Mouse (Mus musculus) limb, embryonic 15.5 days (tissue): Measurements from ENCODE around the gene Ly86. TPM values are rescaled to one million over a fixed set of nuclear protein-coding genes. Genes with fewer than 3 reads are reported as not detected.

Source experiments
- ATAC-seq: fragments of 200-750 bp; cut with Nextera tagmentation; 2 replicates; pipeline ENCODE4 v1.8.0; 2017; ENCODE audit warnings: low read depth, moderate TSS enrichment; ENCODE audit not compliant: insufficient number of reproducible peaks, low FRiP score, low TSS enrichment
- H3K27ac ChIP-seq: fragments of 300-500 bp; sonication (generic); 2 replicates; pipeline ENCODE4 v1.5.1; 2015; ENCODE audit warnings: moderate library complexity, mild to moderate bottlenecking, inconsistent platforms
- H3K27me3 ChIP-seq: fragments of 300-500 bp; sonication (generic); 2 replicates; pipeline ENCODE4 v1.6.1; 2015; ENCODE audit warnings: inconsistent platforms
- H3K36me3 ChIP-seq: fragments of 300-500 bp; sonication (generic); 2 replicates; pipeline ENCODE4 v1.6.1; 2015; ENCODE audit warnings: inconsistent platforms
- H3K4me1 ChIP-seq: fragments of 300-500 bp; sonication (generic); 2 replicates; pipeline ENCODE4 v1.6.1; 2015; ENCODE audit warnings: inconsistent platforms
- H3K4me2 ChIP-seq: fragments of 300-500 bp; sonication (generic); 2 replicates; pipeline ENCODE4 v1.6.1; 2015; ENCODE audit warnings: mild to moderate bottlenecking, inconsistent platforms
- H3K4me3 ChIP-seq: fragments of 300-500 bp; sonication (generic); 2 replicates; pipeline ENCODE4 v1.5.1; 2015; ENCODE audit warnings: mild to moderate bottlenecking, inconsistent platforms
- H3K9ac ChIP-seq: fragments of 300-500 bp; sonication (generic); 2 replicates; pipeline ENCODE4 v1.6.1; 2015; ENCODE audit warnings: inconsistent platforms
- H3K9me3 ChIP-seq: fragments of 300-500 bp; sonication (generic); 2 replicates; pipeline ENCODE4 v1.6.1; 2016; ENCODE audit warnings: inconsistent platforms
- WGBS: fragments of 180-500 bp; shearing (Covaris S2); methylation state at CpG from one replicate; pipeline ENCODE4 v1.1.7; 2015; 5-methylcytosine and 5-hydroxymethylcytosine counted together
- polyA plus RNA-seq: library from polyadenylated mRNA; unstranded; fragments of >200 nt; fragmentation: Nextera tagmentation; extraction: Ambion mirVana; gene quantifications from 2 replicates; pipeline ENCODE4 v1.2.1, GENCODE M21; 2015

Ly86 gene
- polyA plus RNA-seq, 1 experiment from 2014 or later = 17.8 TPM

DNA sequence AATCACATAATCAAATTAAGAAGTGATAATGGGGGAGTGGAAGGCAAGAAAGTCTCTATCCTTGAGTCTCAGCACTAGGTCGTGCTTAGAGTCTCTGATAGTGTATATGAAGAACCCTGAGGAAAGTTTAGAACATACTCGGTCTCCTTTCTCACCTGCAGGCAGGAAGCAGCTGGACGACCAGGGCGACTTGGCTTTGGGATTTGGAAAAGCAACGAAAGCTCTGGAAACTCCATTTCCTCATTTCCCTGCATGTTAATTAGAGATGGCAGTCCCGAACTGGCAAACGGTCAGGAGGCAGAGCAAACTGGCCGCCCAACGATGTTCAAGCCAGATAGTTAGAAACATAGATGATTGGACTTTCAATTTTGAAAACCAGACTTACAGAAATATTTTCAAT lies 89.8 kb downstream of the Ly86 start:
- 17% methylated on average over 9 of the region's 9 CpGs for WGBS
- H3K27me3 ChIP-seq = peaks cover 5% of the 10 kb centered on the region; the same call in 1 of the 2 replicates
- no peak overlapping the region for H3K9ac ChIP-seq
- peak overlapping the region; percentile 44 for H3K4me3 ChIP-seq
- H3K4me2 ChIP-seq = peak overlapping the region; percentile 68
- peak overlapping the region; percentile 75; the same call in 1 of the 2 replicates for H3K27ac ChIP-seq
- no peaks in the 10 kb centered on the region for H3K36me3 ChIP-seq
- peaks cover 15% of the 10 kb centered on the region for H3K4me1 ChIP-seq
- H3K9me3 ChIP-seq = no peaks in the 10 kb centered on the region
- no peak for ATAC-seq

DNA sequence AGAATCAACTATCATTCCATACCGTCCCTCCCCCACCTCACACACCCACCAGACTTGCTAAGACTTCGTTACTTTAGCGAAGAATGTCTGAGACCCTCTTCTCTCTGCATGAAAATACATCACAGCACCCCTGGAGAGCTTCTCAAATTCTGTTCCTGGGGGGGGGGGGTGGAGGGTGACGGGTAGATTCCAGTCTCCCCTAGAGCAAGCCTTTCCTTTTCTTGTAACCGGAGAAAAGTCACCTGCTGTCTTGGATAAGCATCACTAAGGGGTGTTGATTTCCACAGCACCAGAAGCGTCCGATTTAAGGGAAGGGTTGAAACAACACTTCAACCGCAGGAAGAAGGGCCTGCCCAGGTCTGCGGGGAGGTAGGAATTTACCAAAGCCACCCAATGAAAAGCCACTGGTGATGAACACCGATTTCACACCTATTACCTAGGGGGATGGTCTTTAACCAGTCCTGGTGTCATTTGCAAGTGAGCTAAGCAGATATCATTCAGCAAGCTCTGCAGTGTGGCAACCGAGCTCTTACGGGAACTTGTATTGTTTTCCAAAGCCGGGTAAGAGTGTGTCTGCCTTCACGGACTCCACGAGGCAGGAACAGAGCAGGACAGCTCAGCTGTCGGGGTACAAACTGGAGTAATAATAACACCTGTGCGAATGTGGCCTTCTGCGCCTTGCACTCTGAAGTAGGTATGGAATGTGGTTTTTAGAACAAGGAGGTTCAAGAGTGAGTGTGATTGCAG lies 91.4 kb downstream of the Ly86 start:
- no peak for ATAC-seq
- peaks cover 5% of the 10 kb centered on the region; the same call in 1 of the 2 replicates for H3K27me3 ChIP-seq
- H3K4me3 ChIP-seq = no peak overlapping the region
- H3K36me3 ChIP-seq = no peaks in the 10 kb centered on the region
- 20% methylated on average over 18 of the region's 18 CpGs for WGBS
- H3K4me1 ChIP-seq = peaks cover 23% of the 10 kb centered on the region
- H3K4me2 ChIP-seq = no peak overlapping the region
- H3K27ac ChIP-seq = no peak overlapping the region
- H3K9ac ChIP-seq = no peak overlapping the region
- no peaks in the 10 kb centered on the region for H3K9me3 ChIP-seq

DNA sequence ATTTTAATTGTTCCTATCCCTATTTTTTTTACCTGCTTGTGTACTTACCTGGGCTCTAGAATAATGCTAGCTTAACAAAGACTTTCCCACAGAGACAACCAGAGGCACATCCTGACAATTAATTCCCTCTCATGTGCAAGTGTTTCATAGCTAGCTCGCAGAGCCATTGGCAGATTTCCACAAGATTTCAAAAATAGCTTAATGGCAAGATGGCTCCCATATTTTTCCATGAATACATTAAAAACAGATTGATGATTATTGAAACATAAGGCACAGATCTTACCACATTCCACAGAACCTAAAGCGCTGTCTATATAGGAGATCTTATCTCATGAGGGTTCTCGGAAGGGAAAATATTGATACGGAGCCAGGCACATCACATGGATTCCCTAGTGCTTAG lies 93.8 kb downstream of the Ly86 start:
- peaks cover 25% of the 10 kb centered on the region for H3K4me1 ChIP-seq
- no peak overlapping the region for H3K9ac ChIP-seq
- no peak overlapping the region for H3K4me3 ChIP-seq
- H3K27ac ChIP-seq = 0 out of 2 replicates have a peak overlapping the region, but pooled peaks have one; percentile 30
- no peak overlapping the region for H3K4me2 ChIP-seq
- H3K27me3 ChIP-seq = 0 out of 2 replicates have a peak, but pooled peaks cover 5% of the 10 kb centered on the region
- 73% methylated on average over 4 of the region's 4 CpGs for WGBS
- no peak for ATAC-seq
- H3K9me3 ChIP-seq = no peaks in the 10 kb centered on the region
- no peaks in the 10 kb centered on the region for H3K36me3 ChIP-seq

DNA sequence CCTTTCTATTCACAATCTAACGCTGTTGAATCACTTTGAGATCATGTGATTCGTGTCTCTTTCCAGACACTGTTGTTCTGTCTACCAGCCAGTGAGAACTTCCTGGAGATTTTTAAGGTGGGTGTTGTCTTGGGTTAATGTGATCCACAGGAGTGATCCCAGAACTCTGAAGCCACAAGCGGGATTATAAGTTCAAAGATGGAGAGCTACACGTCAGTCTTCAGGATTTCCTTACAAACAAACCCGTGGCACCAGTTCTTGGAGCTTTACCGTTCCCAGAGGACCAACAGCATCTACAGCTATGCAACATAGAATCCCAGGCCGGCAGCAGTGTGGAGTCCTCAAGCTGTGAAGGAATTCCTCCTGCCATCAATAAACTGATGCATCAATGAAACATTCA lies 94.5 kb downstream of the Ly86 start:
- 0 out of 2 replicates have a peak overlapping the region, but pooled peaks have one; percentile 30 for H3K27ac ChIP-seq
- H3K4me3 ChIP-seq = no peak overlapping the region
- no peaks in the 10 kb centered on the region for H3K9me3 ChIP-seq
- 0 out of 2 replicates have a peak, but pooled peaks cover 5% of the 10 kb centered on the region for H3K27me3 ChIP-seq
- H3K9ac ChIP-seq = no peak overlapping the region
- peaks cover 23% of the 10 kb centered on the region for H3K4me1 ChIP-seq
- no peak overlapping the region for H3K4me2 ChIP-seq
- 51% methylated on average over 7 of the region's 7 CpGs for WGBS
- ATAC-seq = no peak
- no peaks in the 10 kb centered on the region for H3K36me3 ChIP-seq

DNA sequence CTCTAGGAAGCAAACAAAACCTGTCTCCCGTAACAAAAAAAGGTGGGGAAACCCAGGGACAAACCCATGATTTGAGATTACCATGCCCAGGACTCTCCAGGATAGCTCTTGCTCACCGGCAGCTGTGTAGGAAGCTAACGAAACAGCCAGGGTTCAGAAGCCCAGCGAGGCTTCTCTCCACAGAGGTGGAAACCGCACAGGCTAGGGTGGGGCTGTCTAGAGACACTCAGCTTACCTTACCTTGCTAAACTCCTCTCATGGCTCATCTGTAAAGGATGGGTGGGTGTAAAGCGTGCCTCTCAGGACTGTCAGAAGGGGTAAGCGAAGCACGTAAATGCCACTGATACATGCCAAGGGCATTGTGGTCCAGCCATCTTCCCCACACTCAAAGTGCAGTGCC lies 94.9 kb downstream of the Ly86 start:
- no peak overlapping the region for H3K9ac ChIP-seq
- H3K36me3 ChIP-seq = no peaks in the 10 kb centered on the region
- 65% methylated on average over 8 of the region's 8 CpGs for WGBS
- 0 out of 2 replicates have a peak, but pooled peaks cover 5% of the 10 kb centered on the region for H3K27me3 ChIP-seq
- no peak overlapping the region for H3K4me2 ChIP-seq
- no peak overlapping the region for H3K4me3 ChIP-seq
- ATAC-seq = no peak
- H3K9me3 ChIP-seq = no peaks in the 10 kb centered on the region
- H3K4me1 ChIP-seq = peaks cover 19% of the 10 kb centered on the region
- H3K27ac ChIP-seq = peak overlapping the region; percentile 43; the same call in 1 of the 2 replicates

DNA sequence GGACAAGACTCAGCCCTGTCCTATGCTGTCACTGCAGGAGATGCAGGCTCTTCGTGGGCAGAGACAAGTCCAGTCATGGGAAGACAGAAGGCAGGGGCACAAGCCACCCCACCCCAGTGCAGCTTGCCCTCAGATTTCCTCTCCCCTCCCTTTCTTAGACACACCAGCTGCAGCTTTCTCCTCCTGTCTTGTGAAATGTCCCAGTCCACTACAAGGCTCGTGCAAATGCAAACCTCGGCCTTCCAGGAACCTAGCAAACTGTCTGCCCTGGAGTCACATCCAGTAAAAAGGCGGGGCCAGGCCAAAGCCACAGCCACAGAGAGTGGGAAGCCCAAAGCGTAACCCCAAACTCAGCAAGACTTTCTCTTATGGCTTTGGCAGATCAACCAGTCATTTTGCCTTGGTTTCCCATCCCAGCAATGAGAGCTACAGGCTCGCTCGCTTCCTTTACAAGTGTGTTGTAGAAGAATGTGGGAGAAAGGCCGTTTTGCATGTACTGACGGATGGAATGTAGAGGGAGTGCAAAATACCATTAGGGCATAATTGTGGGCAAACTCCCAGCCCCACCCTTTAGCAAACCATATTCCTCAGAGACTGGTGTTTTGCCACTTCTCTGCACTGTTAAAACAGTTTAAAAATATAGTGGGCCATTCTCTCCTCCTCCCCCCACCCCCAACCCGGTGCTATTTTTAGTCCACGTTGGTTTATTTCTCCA lies 95.7 kb downstream of the Ly86 start:
- Histone ChIP-seq H3K4me1 (peaks cover 19% of the 10 kb centered on the region), H3K9ac (no peak overlapping the region), H3K36me3 (no peaks in the 10 kb centered on the region), H3K9me3 (no peaks in the 10 kb centered on the region), H3K4me3 (no peak overlapping the region), H3K4me2 (no peak overlapping the region), H3K27ac (peak overlapping the region; percentile 27), H3K27me3 (0 out of 2 replicates have a peak, but pooled peaks cover 5% of the 10 kb centered on the region)
- 41% methylated on average over 11 of the region's 11 CpGs for WGBS
- ATAC-seq = no peak; the same call in 1 of the 2 replicates

DNA sequence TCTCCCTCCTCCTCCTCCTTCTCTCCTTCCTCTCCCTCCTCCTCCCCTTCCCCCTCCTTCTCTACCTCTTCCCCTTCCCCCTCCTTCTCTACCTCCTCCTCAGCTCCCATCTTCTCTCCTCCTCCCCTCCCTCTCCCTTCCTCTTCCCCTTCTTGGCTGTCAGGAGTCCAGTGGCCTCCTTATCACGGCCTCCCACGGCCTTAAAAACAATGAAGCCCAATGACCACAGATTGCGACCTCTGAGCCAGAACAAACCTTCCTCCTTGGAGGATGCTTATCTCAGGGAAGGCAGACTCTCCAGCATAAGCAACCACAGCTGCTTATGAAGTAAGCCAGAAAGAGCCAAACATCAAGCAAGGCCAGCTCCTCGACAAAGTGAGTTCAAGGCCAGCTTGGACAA lies 97.0 kb downstream of the Ly86 start:
- WGBS = 37% methylated on average over 4 of the region's 4 CpGs
- Histone ChIP-seq H3K4me1 (peaks cover 19% of the 10 kb centered on the region), H3K4me3 (no peak overlapping the region), H3K9ac (no peak overlapping the region), H3K27me3 (no peaks in the 10 kb centered on the region), H3K9me3 (no peaks in the 10 kb centered on the region), H3K36me3 (no peaks in the 10 kb centered on the region), H3K27ac (no peak overlapping the region), H3K4me2 (no peak overlapping the region)
- no peak for ATAC-seq

DNA sequence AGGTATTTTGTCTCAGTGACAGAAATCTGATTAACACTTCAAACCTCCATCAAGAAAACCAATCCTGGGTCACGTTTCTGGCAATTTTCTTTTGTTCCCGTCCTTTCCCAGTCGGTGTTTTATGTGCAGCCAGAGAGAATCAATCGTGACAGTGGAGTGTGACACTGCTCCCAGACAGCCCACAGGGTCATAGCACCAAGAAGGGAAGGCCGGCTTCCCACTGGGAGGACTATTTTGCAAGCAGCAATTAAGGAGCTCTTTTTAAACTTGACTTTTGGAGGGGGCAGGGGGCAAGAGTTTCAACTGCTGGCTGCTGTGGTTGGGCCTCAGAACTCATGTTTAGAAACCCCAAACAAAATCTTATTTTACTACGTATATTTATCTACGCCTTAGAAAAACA lies 97.5 kb downstream of the Ly86 start:
- H3K27ac ChIP-seq = no peak overlapping the region
- 49% methylated on average over 7 of the region's 7 CpGs for WGBS
- H3K27me3 ChIP-seq = no peaks in the 10 kb centered on the region
- H3K4me2 ChIP-seq = no peak overlapping the region
- no peak for ATAC-seq
- H3K4me1 ChIP-seq = peaks cover 19% of the 10 kb centered on the region
- no peaks in the 10 kb centered on the region for H3K36me3 ChIP-seq
- no peak overlapping the region for H3K4me3 ChIP-seq
- H3K9me3 ChIP-seq = no peaks in the 10 kb centered on the region
- H3K9ac ChIP-seq = no peak overlapping the region

DNA sequence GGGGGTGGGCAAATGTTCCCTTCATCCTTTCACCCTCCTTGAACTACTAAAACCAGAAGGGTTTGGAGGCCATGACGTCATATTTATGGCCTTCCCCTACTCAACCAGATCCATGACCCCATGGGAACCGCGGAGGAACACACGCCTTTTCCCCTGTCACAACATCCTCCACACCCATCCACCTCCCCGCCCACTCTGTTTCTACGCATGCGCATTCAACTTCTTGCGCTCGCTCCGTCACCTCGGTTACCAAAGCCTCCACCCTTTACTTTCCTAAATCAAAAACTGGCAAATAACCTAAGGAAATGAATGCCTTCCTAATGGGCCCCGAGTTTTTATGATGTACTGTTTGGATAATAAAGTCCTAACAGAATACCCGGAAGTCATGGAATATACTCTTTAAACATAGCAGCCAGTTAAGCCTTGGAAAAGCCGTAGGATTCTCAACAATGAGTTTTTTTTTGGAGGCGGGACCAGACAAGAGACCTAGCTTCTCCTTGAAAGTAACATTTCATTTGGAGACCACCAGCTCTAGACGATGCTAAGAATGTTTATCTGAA lies 101.8 kb downstream of the Ly86 start:
- ATAC-seq = 0 out of 2 replicates have a peak, but pooled peaks have one; percentile 35
- WGBS = 78% methylated on average over 16 of the region's 16 CpGs

DNA sequence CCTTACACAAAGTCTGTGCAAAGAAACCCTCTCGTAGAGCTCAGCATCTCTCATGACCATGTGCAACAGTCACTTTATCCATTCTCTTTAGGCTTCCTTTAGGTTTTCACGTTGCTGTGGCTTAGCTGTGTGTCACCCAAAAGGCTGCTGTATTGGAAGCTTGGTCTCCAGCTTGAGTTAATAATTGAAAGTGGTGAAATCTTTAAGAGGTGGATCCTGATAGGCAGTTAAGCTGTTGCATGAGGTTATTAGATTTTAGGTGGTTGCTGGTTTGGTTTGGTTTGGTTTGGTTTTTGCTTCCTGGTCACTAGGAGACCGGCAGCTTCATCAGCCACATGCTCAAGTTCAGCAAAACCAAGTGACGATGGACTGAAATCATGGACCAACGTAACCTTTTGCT lies 106.0 kb downstream of the Ly86 start:
- H3K4me3 ChIP-seq = no peak overlapping the region
- H3K27me3 ChIP-seq = no peaks in the 10 kb centered on the region
- no peaks in the 10 kb centered on the region for H3K9me3 ChIP-seq
- no peak for ATAC-seq
- H3K27ac ChIP-seq = 0 out of 2 replicates have a peak overlapping the region, but pooled peaks have one; percentile 9
- peaks cover 31% of the 10 kb centered on the region for H3K4me1 ChIP-seq
- H3K9ac ChIP-seq = no peak overlapping the region
- H3K4me2 ChIP-seq = no peak overlapping the region
- H3K36me3 ChIP-seq = no peaks in the 10 kb centered on the region
- 86% methylated on average over 5 of the region's 5 CpGs for WGBS

More for the DNA sequence above, 101.8 kb downstream of the Ly86 start:
- H3K9ac ChIP-seq = no peak overlapping the region
- H3K4me1 ChIP-seq = peaks cover 3% of the 10 kb centered on the region
- H3K9me3 ChIP-seq = no peaks in the 10 kb centered on the region
- no peak overlapping the region for H3K4me2 ChIP-seq
- no peaks in the 10 kb centered on the region for H3K36me3 ChIP-seq
- no peaks in the 10 kb centered on the region for H3K27me3 ChIP-seq
- H3K27ac ChIP-seq = no peak overlapping the region
- no peak overlapping the region for H3K4me3 ChIP-seq

DNA sequence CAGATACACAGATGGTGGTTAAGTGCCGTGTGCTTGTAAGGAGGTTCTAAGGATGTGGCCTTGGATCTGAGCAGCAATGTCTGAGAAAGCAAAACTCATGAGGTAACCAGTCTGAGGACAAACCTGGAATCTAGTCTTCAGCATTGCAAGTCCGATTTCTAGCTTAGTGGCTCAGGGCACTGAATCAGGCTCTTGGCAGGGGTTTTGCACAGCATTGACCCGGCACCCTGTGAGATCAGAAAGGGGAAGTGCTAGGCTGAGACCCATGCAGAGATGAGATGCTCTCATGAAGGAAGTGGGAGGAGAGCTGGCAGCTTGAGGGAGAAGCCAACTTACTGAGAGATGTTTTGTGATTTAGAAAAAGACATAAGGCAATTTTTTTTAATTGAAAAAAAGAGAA lies 106.5 kb downstream of the Ly86 start:
- peak overlapping the region; percentile 74; the same call in 1 of the 2 replicates for H3K27ac ChIP-seq
- H3K4me3 ChIP-seq = no peak overlapping the region
- no peak overlapping the region for H3K9ac ChIP-seq
- no peak for ATAC-seq
- WGBS = 64% methylated on average over 3 of the region's 3 CpGs
- H3K4me2 ChIP-seq = no peak overlapping the region
- H3K9me3 ChIP-seq = no peaks in the 10 kb centered on the region
- no peaks in the 10 kb centered on the region for H3K27me3 ChIP-seq
- H3K4me1 ChIP-seq = peaks cover 33% of the 10 kb centered on the region
- H3K36me3 ChIP-seq = no peaks in the 10 kb centered on the region
